Mouse (Mus musculus): Measurements from ENCODE around the gene Abl2. TPM values are rescaled to one million over a fixed set of nuclear protein-coding genes. Genes with fewer than 3 reads are reported as not detected.

The Abl2 gene
- polyA plus RNA-seq, 1 experiment from 2014 or later: 9.0 TPM

Other genes starting within 250 kb of the Abl2 start
- 0.13 TPM in 1 of 2 replicates, not detected in the other for gene Nphs2, start 248.1 kb upstream of the Abl2 start, polyA plus RNA-seq (2014; fragmentation: Nextera tagmentation; extraction: Ambion mirVana)
- gene Gm2000, start 192.7 kb upstream of the Abl2 start, polyA plus RNA-seq (2014; fragmentation: Nextera tagmentation; extraction: Ambion mirVana): 535 and 647 TPM in 2 replicates
- 0.09 and 0.50 TPM in 2 replicates for gene Axdnd1, start 137.6 kb upstream of the Abl2 start, polyA plus RNA-seq (2014; fragmentation: Nextera tagmentation; extraction: Ambion mirVana)
- gene Soat1, start 84.5 kb upstream of the Abl2 start, polyA plus RNA-seq (2014; fragmentation: Nextera tagmentation; extraction: Ambion mirVana): 6.9 and 10.9 TPM in 2 replicates
- 1.2 and 1.3 TPM in 2 replicates for gene Gm10031, start 34.8 kb upstream of the Abl2 start, polyA plus RNA-seq (2014; fragmentation: Nextera tagmentation; extraction: Ambion mirVana)
- gene Tor3a, start 115.6 kb downstream of the Abl2 start, polyA plus RNA-seq (2014; fragmentation: Nextera tagmentation; extraction: Ambion mirVana): 1.6 and 4.6 TPM in 2 replicates
- 28.2 and 34.3 TPM in 2 replicates for gene Fam20b, start 160.3 kb downstream of the Abl2 start, polyA plus RNA-seq (2014; fragmentation: Nextera tagmentation; extraction: Ambion mirVana)